Mouse (Mus musculus) layer of hippocampus, adult 8-10 months (tissue): ENCODE measurements around the gene Col23a1. TPM values are rescaled to one million over a fixed set of nuclear protein-coding genes. Genes with fewer than 3 reads are reported as not detected.

ENCODE experiments used
- DNase-seq, 2 experiments: peaks; one replicate each; pipeline ENCODE4 v3.0.0; 2022; ENCODE audit warnings: low spot score in 2 of 2
- total RNA-seq, 4 experiments: library from RNA; stranded (reverse); gene quantifications; 2 replicates each; pipeline ENCODE4 v1.2.4; 2022

Gene Col23a1
- total RNA-seq, 4 experiments from 2014 or later, result 8.4 to 11.8 (median 9.5) TPM

DNA sequence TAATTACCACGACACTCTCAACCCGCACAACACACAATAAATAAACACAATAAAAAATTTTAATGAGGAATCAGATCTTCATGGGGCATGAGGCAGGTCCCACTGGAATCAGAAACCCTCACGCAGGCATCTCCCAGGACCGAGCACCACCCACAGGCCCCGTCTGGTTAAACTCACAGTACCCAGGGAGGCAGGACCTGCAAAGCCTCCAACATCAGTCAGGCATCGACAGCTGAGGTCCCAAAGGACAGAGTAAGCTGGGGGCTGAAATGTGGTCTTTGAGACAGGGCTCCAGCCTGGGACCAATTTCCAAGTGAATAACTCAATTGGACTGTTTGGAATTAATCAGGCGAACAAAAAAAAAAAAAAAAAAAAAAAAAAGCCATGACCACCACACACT, 248.7 kb downstream of the Col23a1 start:
- no peak for DNase-seq

DNA sequence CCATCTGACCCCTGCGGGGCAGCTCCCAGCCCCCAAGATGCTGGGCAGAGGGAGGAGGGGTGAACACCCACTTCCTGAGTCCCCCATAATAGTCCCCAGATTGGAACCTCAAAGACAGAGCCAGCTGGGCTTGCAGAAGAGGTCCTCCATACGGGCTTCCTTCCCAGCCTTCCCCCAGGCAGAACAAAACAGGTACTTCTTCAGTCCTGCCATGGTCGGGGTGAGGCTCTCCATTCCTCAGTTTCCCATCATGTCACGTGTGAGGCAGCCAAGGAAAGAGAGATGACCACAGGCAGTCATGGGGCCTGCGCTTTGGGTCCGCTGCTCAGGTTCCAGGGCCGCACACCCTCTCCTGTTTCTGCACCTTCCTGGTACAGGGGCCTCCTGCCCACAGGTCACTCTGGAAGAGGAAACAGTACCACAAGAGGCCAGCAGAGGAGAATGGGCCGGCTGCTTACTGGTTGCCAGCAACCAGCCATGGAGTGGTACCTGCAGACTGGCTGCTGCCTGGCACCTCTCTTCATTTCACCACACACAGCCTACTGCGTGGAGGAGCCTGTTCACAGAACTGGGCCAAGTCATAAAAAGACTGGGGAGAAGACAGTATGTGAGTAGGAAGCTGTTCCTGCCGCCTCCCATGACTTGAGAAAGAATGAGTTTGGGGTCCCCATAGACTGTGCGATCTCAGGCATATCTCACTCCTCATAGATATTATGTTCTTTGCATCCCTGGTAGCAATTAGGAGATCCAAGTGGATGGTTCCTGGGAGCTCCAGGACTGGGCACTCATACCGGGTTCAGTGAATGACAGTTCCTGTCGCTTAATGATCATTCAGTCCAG, 249.4 kb downstream of the Col23a1 start:
- no peak for DNase-seq

DNA sequence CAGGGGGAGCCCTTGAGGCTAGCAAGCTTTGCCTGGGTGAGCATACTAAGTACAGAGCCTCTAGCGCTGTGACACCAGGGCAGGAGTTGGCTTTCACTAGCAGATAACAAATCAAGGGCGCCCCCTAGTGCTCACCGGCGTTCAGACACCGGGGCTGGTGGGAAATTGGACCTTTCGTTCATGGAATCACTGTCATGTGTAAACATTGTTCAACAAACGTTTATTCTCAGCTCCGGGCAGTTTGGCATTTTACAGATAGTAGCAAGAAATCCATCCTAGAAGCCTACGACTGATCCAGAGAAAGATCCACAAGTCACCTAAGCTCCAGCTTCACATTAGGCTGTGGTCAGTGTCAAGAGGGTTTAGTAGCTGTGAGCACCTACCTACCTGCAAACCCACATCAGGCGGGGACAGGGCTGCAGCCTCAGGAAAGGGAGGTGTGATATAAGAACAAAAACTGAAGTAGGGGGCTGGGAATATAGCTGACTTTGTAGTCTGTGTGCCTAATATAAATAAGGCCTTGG, 250.1 kb downstream of the Col23a1 start:
- DNase-seq, result peak; percentile 92 to 97

DNA sequence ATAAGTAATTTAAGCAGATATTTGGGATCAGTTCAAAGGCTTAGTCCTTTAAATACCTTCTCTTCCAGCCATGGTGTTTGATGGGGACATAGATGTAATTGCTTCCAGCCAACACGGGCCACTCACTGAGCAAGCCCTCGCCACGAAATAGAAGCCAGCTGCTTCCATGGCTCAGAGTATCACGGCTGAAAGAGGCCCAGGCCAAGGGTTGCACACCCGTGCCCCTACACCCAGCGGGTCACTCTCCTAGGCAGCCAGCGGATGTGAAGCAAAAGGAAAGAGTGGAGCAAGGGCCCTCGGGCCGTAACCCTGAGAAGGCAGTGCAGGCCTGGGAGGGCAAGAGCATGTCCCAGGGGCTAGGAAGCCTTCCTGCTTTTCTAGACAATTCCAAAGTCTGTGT, 252.7 kb downstream of the Col23a1 start:
- DNase-seq, result no peak

DNA sequence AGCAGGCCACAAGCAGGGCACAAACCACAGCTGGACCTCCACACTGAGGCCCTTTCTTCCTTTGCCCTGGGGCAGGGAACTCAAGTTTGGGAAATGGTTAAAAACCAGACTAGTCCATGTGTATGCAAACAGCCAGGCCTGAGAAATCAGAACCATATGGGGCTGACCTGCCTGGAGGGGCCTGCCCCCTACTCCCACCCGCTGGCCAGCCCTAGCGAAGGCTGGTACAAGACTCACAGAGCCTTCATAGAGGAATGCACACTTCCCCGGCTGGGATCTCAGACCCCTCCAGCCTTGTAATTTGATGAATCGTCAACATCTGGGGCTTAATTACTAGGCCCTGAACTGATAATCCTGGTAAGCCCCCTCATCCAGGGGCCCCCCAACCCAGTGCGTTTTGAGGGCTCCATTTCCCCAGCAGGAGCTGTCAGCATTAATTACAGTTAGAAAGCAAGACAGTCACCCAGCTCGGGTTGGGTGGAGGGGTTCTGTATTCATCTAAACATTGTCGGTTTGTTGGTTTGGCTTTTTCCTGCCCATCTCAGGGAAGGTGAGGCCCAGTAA, 253.8 kb downstream of the Col23a1 start:
- DNase-seq, result no peak

DNA sequence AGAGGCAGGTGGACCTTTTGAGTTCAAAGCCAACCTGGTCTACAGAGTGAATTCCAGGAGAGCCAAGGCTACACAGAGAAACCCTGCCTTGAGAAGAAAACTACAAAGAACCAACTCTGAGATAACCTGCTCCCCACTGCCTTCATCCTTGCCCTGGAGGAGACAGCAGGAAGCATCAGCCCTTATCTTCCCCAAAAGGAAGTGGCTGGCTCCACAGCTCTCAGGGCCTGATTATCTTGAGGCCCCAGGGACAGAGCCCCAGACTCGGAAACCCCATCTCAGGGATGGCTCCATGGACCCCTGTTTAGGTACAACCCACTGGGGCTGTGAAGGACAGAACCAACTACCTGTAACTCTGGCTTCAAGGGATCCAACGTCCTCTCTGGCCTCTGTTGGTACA, 254.7 kb downstream of the Col23a1 start:
- DNase-seq, result no peak

DNA sequence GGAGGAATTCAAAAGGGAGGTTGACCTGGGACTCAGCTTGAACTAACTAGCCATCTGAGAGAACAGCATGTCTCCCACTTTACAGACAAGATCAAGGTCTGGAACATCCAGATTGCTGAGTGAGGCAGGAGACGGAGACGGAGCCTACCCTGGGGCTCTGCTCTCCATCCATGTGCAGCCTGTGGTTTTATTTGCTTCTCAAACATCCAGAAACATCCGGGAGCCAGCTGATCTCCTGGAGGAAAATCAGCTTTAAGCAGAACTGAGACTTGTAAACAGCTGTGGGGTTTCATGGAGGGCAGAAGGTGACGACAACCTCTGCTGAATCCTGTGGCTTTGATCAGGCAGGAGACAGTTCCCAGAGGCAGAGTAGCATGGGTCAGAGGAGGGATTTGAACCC, 256.1 kb downstream of the Col23a1 start:
- DNase-seq, result no peak

DNA sequence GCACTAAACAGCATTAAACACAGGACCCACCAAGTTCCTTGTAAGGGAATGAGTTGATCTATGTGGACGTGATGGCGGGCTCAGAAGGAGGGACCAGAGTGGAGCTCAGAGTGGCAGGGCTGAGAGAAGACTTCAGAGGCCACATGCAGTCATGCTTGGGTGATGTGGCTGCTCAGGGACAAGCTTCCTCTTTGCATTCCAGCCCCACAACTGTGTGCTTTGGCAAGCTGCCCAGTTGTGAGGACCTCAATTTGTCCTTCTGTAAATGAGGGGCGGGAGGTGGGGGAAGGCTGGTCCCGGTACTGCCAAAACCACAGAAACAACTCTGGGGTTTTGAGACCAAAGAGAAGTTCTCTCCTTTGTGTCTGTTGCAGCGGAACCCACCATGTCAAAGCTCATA, 261.5 kb downstream of the Col23a1 start:
- no peak for DNase-seq

DNA sequence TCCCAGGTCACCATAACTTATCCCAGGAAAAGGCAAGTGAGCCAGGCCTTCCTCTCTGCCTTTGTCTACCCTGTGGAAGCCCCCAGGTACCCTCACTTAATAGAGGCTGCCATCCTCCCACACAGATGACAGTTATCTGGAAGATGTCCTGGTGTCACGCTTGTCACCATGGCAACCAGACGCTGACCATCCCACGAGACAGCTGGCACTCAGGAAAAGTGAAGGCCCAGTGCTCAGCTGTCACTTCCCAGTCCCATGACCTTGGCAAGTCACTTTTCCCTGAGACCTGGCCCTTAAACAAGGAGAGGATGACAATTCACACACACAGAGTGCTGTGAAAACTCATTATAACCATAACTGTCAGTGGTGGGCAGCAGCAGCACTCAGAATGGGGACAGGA, 262.4 kb downstream of the Col23a1 start:
- no peak for DNase-seq

DNA sequence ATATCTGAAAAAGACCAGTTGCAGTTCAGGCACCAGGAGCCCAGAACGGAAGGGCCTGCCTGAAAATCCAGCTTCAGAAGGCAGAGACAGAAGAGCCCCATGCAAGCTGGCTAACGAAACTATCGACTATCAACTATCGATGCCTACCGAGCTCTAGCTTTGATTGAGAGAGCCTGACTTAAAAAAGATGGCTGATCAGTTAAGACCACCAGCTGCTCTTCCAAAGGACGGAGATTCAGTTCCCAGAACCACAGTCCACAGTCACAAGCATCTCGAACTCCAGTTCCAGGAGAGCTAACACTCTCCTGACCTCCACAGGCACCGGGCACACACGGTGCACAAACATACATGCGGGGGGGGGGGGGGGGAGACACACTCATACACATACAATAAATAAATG, 264.9 kb downstream of the Col23a1 start:
- no peak for DNase-seq

DNA sequence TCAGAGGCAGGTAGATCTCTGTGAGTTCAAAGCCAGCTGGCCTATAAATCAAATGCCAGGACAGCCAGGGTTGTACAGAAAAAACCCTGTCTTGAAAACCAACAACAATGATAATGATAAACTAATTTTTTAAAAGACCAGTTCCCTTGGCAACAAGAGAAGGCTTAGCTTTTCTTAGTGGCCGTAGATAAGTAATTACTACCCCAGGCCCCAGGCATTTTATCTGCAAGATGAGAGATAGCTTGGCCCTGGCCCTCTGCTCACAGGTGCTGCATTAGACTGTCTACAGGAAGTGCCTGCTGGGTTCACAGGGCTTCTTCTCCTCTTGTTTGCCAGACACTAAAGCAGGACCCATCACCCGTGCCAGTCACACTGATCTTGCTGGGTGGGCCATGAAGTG, 265.3 kb downstream of the Col23a1 start:
- DNase-seq, result no peak

DNA sequence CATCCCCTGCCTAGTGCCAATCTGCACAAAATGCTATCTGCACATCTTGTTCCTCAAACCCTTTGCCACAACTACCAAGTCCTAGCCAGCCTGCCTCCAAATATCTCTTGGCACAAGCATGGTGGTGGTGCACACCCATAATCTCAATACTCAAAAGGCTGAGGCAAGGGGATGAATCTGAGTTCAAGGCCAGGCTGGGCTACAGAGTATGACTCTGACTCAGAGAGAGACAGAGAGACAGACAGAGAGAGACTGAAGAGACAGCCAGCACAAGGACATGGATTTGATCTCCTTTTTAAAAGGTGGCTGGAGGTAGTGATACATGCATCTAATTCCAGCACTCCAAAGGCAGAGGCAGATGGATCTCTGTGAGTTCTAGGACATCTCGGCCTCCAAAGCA, 273.6 kb downstream of the Col23a1 start:
- DNase-seq, result no peak

DNA sequence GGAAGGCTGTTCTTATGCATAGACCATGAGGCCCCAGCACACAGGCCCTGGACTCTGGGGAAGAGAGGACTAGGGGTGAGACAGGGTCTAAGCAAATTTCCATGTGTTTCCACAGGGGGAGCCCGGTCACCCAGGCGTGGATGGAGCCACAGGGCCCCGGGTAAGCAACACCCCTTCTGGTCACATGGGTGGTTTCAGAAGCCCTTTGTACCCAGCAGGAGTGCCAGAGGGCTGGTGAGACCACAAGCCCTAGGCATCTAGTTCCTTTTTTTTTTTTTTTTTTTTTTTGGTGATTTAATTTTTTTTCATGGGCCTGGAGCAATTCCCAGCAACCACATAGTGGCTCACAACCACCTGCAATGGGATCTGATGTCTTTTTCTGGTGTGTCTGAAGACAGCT, 275.3 kb downstream of the Col23a1 start:
- no peak for DNase-seq

DNA sequence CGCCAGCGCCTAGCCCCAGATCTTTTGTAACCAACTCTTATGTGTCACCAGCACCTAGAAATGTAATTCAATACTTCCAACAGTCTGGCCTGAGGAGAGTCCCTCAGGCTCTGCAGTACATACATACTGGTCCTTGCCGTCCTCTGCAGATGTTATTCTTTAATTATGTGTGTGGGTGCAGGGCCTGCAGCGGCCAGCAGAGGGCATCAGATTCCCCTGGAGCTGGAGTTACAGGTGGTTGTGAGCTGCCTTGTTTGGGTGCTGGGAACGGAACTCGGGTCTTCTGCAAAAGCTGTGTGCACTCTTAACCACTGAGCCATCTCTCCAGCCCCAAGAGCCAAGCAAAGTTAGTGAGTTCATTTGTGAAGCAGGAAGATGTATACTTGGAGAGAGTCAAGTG, 276.2 kb downstream of the Col23a1 start:
- DNase-seq, result no peak

DNA sequence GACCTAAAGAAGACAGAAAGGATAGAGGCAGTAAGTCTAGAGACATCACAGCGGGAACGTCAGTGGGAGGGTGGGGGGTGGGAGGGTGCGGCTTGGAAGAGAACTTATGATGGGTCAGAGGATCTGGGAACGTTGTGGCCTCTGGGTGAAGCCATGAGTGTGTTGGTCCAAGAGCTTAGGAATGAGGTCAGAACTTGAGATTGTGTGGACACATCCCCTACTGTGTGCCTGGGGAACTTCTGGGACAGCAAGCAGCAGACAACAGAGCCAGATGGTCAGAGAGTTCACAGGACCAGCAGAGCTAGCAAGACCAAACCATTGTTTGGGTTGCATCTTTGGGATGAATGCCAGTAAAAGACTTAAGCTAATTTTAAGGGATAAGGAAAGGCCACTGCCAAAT, 279.1 kb downstream of the Col23a1 start:
- DNase-seq, result no peak

DNA sequence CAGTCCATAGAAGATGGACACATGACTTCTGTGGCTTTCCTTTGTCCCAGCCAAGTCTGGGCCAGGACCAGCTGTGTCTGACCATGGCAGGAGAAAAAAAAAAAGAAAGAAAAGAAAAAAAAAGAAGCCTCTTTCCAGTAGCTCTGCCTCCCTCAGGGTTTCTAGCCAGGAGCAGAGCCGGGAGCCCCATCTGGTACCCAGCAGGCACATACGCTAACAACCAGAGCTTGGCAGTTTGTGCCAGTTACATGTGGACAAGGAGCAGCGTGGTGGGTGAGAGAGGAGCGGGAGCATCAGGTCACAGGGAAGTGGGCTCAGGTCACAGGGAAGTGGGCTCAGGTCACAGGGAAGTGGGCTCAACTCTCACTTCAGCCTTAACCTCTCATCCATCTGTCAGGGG, 286.7 kb downstream of the Col23a1 start:
- peak in 1 of 2 experiments; percentile 36 for DNase-seq

DNA sequence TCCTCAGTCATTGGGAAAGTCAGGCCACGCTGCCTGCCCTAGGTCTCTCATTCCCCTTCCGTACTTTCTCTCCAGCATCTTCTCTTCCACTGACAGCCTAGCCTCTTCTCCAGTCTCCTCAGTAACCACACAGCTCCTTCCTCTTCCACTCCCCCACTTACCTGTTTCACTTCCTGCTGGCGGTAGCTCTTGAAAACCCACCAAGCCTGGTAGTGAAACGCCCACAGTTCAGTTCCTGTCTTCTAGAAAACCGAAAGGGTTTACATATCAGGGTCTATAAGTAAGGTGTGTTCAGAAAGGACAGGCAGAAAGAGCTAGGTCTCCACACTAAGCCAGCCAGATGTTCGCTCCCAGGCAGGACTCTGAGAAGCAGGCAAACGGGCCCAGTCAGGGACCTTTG, 287.9 kb downstream of the Col23a1 start:
- no peak for DNase-seq

DNA sequence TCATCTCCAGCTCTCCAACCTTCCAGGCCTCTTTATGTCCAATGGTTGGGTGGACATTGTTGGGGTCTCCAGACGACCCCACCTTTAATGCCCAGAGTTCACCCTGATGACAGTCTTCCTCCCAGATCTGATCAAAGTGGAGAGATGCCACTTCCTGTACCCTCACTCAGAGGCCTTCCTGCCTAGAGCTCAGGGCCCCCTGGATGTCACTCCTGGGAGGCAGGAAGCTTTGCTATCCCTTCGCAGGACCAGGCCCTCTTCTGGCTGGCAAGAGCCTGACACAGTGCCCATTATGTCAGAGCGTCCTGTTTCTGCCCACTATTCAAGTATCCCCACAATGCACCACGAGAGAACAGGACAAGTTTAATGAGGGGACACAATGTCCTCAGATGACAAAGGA, 289.3 kb downstream of the Col23a1 start:
- DNase-seq, result no peak

DNA sequence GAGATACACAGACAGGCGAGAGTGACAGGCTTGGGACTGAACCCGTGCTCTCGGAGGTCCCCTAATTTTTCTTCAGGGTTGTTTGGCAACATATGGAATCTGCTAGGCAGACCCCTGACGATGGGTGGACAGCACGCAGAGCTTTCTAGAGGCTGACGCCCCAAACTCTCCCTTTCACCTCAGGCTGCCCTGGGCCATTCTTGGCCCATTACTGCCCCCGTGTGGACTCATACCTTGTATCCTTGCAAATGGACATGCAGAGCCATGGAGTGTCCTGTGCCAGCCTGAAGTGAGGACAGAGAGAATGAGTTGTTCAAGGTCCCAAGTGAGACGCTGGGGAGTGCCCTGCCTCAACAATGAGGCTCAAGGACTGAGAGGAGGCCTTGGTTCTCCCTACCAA, 293.0 kb downstream of the Col23a1 start:
- peak in 1 of 2 experiments; percentile 51 for DNase-seq

DNA sequence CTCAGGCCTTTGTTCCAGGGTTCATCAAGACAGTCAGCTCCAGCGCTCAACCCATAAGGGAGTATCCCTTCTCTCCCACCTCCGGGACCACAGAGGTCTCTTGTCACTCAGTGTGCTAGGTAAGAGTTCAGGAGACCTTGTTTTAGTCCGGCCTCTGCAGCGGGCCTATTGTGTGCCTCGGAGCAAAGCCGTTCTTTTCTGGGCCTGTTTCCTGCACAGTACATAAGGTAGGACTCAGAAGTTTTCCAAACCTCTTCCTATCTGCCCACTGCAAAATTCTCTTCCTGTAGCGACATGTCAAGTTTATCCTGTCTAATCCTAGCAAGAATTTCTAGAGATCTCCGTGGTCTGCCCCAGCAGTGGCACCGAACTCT, 294.3 kb downstream of the Col23a1 start:
- DNase-seq, result no peak

DNA sequence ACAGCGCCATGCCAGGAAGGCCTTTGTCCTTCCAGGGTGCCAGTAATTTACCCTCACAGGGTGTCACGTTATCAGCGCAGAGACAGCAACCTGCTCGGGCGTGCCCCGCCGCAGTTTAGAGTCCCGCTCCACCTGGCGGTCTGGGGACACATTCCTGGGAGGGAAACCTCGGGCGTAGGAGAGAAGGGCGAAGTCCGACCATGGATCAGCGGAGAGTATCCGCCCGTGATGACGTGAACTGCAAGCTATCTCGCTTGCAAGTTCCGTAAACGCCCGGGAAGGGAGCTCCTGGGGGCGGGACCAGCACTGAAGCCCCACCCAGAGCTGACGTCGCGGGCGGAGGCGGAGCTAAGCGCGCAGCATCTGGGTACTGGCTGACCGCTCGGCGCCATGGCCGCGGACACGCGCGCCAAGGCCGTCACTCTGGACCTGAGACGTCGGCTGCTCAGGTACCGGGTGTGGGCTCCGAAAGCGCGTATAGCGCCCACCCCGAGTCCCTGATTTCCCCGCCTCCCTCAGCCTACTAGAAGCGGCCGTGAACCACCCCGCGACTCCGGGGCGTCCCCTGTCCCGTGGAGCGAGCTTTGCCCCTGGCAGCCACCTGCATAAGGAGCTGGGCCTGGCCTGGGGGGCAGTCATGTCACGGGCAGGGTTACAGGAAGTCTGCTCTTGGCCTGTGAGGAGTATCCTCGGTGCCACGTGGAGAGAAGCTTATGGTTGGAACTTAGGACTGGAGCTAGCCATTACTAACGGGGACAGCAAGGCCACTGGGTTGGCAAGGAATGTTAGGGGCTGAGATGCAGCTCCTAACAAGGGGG, 294.9 kb downstream of the Col23a1 start, which contains the start of gene Phykpl:
Phykpl (plus strand) TSS at position 327 of the 818 bp plus-strand sequence.
- peak; percentile 91 to 92 for DNase-seq

DNA sequence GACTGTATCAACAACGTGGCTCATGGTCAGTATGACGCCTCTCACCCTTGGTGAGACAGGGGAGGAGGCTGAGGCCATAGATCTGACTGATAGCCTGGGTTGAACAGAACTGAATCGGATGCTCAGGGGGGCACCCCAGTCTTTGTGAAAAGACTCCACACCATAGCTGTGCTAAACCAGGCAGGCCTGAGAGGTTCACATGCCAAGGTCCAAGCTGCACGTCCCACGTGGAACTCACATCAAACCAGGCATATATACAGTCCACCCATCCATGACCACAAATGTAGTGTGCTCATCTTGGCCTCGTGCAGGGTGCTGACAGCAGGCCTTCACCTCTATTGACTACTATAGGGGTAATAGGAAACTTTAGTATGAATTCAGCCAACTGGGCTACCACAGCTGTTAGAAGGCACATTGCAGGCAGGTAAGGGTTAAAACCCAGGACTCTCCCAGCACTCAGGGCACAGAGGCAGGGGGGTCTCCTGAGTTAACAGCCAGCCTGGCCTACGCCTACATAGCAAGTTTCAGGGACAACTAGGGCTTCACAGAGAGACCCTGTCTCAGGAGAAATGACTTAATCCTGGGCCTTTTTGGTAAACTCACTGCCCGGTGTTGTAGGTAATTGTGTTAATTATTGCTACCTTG, 296.0 kb downstream of the Col23a1 start:
- DNase-seq, result no peak
